Mouse (Mus musculus): ENCODE data around the gene Tspan5.

- no peak for TF ChIP-seq CTCF (IDR thresholded peaks at IDR 0.05; ENCODE audit: extremely low read depth, insufficient read depth, insufficient read length, insufficient replicate concordance)
- TF ChIP-seq POLR2A (IDR thresholded peaks at IDR 0.05; ENCODE audit: low read depth, low read length) = no peak
Observed at GRCm38 (mm10) chr3:138747035-138747434, 5.0 kb downstream of the Tspan5 start.
